Mouse (Mus musculus): ENCODE data around the gene Rassf3.
A peak's percentile ranks its signal among the peaks of the same experiment; 100 is the strongest.

Rassf3 gene

GRCm38 (mm10) chr10:121365781-121366272, 110.3 kb downstream of the Rassf3 start:
- DNase-seq (ENCODE audit: low spot score) = peak; percentile 64

DNA sequence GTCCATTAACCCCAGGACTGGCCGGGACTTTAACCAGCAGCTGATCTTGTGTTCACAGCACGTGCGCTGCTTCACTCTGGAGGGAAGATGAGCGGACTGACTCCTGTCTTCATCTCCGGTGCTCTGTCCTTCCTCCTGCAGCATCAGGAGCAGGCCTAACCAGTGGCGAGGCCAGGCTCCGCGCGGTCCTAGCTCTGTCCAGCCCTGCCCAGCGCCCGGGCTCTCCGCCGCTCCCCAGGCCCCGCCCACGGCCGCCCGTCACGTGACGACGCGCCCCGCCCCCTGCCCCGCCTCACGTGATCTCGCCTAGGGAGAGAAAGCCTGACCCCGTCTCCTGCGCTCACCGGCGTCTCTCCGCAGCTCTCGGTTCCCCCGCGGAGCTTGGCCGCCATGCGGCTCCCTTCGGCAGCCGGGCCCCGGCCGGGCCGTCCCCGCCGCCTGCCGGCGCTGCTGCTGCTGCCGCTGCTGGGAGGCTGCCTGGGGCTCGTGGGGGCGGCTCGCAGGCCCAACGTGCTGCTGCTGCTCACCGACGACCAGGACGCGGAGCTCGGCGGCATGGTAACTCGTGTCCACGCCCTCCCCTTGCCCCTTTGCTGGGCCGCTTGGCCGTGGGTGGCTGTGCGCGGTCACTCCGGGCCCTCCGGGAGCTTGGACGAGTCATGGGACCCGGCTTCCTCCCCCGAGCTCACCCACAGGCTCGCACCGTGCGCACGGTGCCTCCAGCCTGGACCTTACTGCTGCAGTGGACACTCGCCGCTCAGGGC, 111.2 kb downstream of the Rassf3 start, which contains the start of gene Gns:
Gns (plus strand) TSS at position 290 of the 764 bp plus-strand sequence.
- DNase-seq (ENCODE audit: low spot score) = peak; percentile 87

DNA sequence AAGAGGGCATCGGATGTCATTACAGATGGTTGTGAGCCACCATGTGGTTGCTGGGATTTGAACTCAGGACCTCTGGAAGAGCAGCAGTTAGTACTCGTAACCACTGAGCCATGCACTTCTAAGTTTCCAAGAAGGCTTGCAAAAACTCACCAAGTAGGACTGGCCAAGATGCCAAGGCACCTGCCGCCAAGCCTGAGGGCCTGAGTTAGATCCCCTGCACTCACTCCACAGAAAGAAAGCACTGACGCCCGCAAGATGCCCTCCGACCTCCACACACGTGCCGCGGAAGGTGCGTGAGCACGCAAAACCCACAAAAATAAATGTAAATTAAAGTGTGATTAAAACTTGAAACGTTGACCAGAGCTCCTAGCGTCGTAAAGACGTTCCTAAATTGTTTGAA, 111.8 kb downstream of the Rassf3 start:
- no peak for DNase-seq (ENCODE audit: low spot score)

DNA sequence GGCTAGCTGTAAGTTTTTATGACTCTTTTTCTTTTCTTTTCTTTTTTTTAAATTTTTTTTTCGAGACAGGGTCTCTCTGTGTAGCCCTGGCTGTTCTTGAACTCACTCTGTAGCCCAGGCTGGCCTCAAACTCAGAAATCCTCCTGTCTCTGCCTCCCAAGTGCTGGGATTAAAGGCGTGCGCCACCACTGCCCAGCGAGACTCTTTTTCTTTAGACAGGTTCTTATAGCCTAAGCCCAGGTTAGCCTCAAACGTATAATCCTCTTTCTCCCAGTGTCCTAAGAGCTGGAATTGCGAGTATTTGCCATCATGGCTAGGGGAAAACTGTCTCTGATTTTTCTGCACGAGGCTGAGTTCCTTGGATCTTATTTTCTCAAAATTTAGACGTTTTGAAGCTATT, 112.9 kb downstream of the Rassf3 start:
- DNase-seq (ENCODE audit: low spot score) = no peak

- DNase-seq (ENCODE audit: low spot score) = no peak
Observed at GRCm38 (mm10) chr10:121360358-121360757, 115.8 kb downstream of the Rassf3 start.

Measured in adipocyte (in vitro differentiated cells).